Mouse (Mus musculus): Measurements from ENCODE around the gene Tnnc1. TPM values are rescaled to one million over a fixed set of nuclear protein-coding genes. Genes with fewer than 3 reads are reported as not detected.

The Tnnc1 gene
- polyA plus RNA-seq, 1 experiment from 2014 or later = 1.5 TPM

GRCm38 (mm10) chr14:31205244-31205561, 2.9 kb upstream of the Tnnc1 start:
- Histone ChIP-seq H3K27me3 (replicated peaks; ENCODE audit: control insufficient read depth, insufficient read depth, low read length) (no peaks in the 10 kb centered on the region), H3K27ac (ENCODE audit: low read length) (peak overlapping the region; percentile 91), H3K4me1 (replicated peaks; ENCODE audit: control insufficient read depth, insufficient read depth, low read length) (peaks cover 20% of the 10 kb centered on the region), H3K36me3 (ENCODE audit: control insufficient read depth, insufficient read depth) (peaks cover 24% of the 10 kb centered on the region), H3K9ac (replicated peaks; ENCODE audit: low read depth, low read length) (peak overlapping the region; percentile 92), H3K4me2 (ENCODE audit: low read length) (peak overlapping the region; percentile 96), H3K4me3 (replicated peaks; ENCODE audit: low read length) (peak overlapping the region; percentile 87), H3K9me3 (ENCODE audit: control insufficient read depth, low read length) (no peaks in the 10 kb centered on the region)
- 24% methylated on average over 8 of the region's 8 CpGs for WGBS
- no peak for ATAC-seq

- peak overlapping the region; percentile 96 for H3K4me2 ChIP-seq (ENCODE audit: low read length)
- under 1% methylated on average over 39 of the region's 39 CpGs for WGBS
- peaks cover 20% of the 10 kb centered on the region for H3K4me1 ChIP-seq (replicated peaks; ENCODE audit: control insufficient read depth, insufficient read depth, low read length)
- ATAC-seq = peak; percentile 65
- H3K9ac ChIP-seq (replicated peaks; ENCODE audit: low read depth, low read length) = peak overlapping the region; percentile 92
- peaks cover 22% of the 10 kb centered on the region for H3K36me3 ChIP-seq (ENCODE audit: control insufficient read depth, insufficient read depth)
- peak overlapping the region; percentile 87 for H3K4me3 ChIP-seq (replicated peaks; ENCODE audit: low read length)
- peak overlapping the region; percentile 91 for H3K27ac ChIP-seq (ENCODE audit: low read length)
- no peaks in the 10 kb centered on the region for H3K9me3 ChIP-seq (ENCODE audit: control insufficient read depth, low read length)
- no peaks in the 10 kb centered on the region for H3K27me3 ChIP-seq (replicated peaks; ENCODE audit: control insufficient read depth, insufficient read depth, low read length)
Measured at GRCm38 (mm10) chr14:31205562-31206467, 2.3 kb upstream of the Tnnc1 start.

- H3K4me1 ChIP-seq (replicated peaks; ENCODE audit: control insufficient read depth, insufficient read depth, low read length) = peaks cover 20% of the 10 kb centered on the region
- ATAC-seq = peak; percentile 72
- H3K4me2 ChIP-seq (ENCODE audit: low read length) = peak overlapping the region; percentile 96
- peak overlapping the region; percentile 87 for H3K4me3 ChIP-seq (replicated peaks; ENCODE audit: low read length)
- H3K27ac ChIP-seq (ENCODE audit: low read length) = peak overlapping the region; percentile 91
- WGBS = under 1% methylated on average over 31 of the region's 48 CpGs
- no peaks in the 10 kb centered on the region for H3K27me3 ChIP-seq (replicated peaks; ENCODE audit: control insufficient read depth, insufficient read depth, low read length)
- peak overlapping the region; percentile 92 for H3K9ac ChIP-seq (replicated peaks; ENCODE audit: low read depth, low read length)
- H3K36me3 ChIP-seq (ENCODE audit: control insufficient read depth, insufficient read depth) = peaks cover 19% of the 10 kb centered on the region
- no peaks in the 10 kb centered on the region for H3K9me3 ChIP-seq (ENCODE audit: control insufficient read depth, low read length)
Measured at GRCm38 (mm10) chr14:31206472-31206981, 1.6 kb upstream of the Tnnc1 start.

GRCm38 (mm10) chr14:31207070-31207830, 862 bp upstream of the Tnnc1 start:
- no peaks in the 10 kb centered on the region for H3K27me3 ChIP-seq (replicated peaks; ENCODE audit: control insufficient read depth, insufficient read depth, low read length)
- 81% methylated on average over 13 of the region's 13 CpGs for WGBS
- H3K9ac ChIP-seq (replicated peaks; ENCODE audit: low read depth, low read length) = peak overlapping the region; percentile 92
- ATAC-seq = peak; percentile 32
- peak overlapping the region; percentile 75 for H3K27ac ChIP-seq (ENCODE audit: low read length)
- H3K4me3 ChIP-seq (replicated peaks; ENCODE audit: low read length) = peak overlapping the region; percentile 87
- H3K9me3 ChIP-seq (ENCODE audit: control insufficient read depth, low read length) = no peaks in the 10 kb centered on the region
- H3K4me2 ChIP-seq (ENCODE audit: low read length) = peak overlapping the region; percentile 83
- peaks cover 13% of the 10 kb centered on the region for H3K36me3 ChIP-seq (ENCODE audit: control insufficient read depth, insufficient read depth)
- peaks cover 20% of the 10 kb centered on the region for H3K4me1 ChIP-seq (replicated peaks; ENCODE audit: control insufficient read depth, insufficient read depth, low read length)

GRCm38 (mm10) chr14:31209133-31209557, 1.0 kb downstream of the Tnnc1 start:
- Histone ChIP-seq H3K4me3 (replicated peaks; ENCODE audit: low read length) (no peak overlapping the region), H3K9ac (replicated peaks; ENCODE audit: low read depth, low read length) (no peak overlapping the region), H3K9me3 (ENCODE audit: control insufficient read depth, low read length) (no peaks in the 10 kb centered on the region), H3K27ac (ENCODE audit: low read length) (no peak overlapping the region), H3K4me1 (replicated peaks; ENCODE audit: control insufficient read depth, insufficient read depth, low read length) (peaks cover 20% of the 10 kb centered on the region), H3K27me3 (replicated peaks; ENCODE audit: control insufficient read depth, insufficient read depth, low read length) (no peaks in the 10 kb centered on the region), H3K36me3 (ENCODE audit: control insufficient read depth, insufficient read depth) (no peaks in the 10 kb centered on the region; the same call in 1 of the 2 replicates), H3K4me2 (ENCODE audit: low read length) (no peak overlapping the region)
- WGBS = 83% methylated on average over 4 of the region's 4 CpGs
- no peak for ATAC-seq

- Histone ChIP-seq H3K9me3 (ENCODE audit: control insufficient read depth, low read length) (no peaks in the 10 kb centered on the region), H3K27me3 (replicated peaks; ENCODE audit: control insufficient read depth, insufficient read depth, low read length) (no peaks in the 10 kb centered on the region), H3K4me1 (replicated peaks; ENCODE audit: control insufficient read depth, insufficient read depth, low read length) (peaks cover 9% of the 10 kb centered on the region; the same call in 1 of the 2 replicates), H3K4me3 (replicated peaks; ENCODE audit: low read length) (no peak overlapping the region), H3K4me2 (ENCODE audit: low read length) (no peak overlapping the region), H3K9ac (replicated peaks; ENCODE audit: low read depth, low read length) (no peak overlapping the region), H3K36me3 (ENCODE audit: control insufficient read depth, insufficient read depth) (no peaks in the 10 kb centered on the region), H3K27ac (ENCODE audit: low read length) (no peak overlapping the region)
- WGBS = 88% methylated on average over 6 of the region's 6 CpGs
- no peak for ATAC-seq
Measured at GRCm38 (mm10) chr14:31211854-31212253, 3.7 kb downstream of the Tnnc1 start.

GRCm38 (mm10) chr14:31212499-31212898, 4.4 kb downstream of the Tnnc1 start:
- H3K36me3 ChIP-seq (ENCODE audit: control insufficient read depth, insufficient read depth) = no peaks in the 10 kb centered on the region
- WGBS = 79% methylated on average over 3 of the region's 3 CpGs
- no peaks in the 10 kb centered on the region for H3K9me3 ChIP-seq (ENCODE audit: control insufficient read depth, low read length)
- H3K4me1 ChIP-seq (replicated peaks; ENCODE audit: control insufficient read depth, insufficient read depth, low read length) = peaks cover 5% of the 10 kb centered on the region
- H3K27me3 ChIP-seq (replicated peaks; ENCODE audit: control insufficient read depth, insufficient read depth, low read length) = no peaks in the 10 kb centered on the region
- H3K4me3 ChIP-seq (replicated peaks; ENCODE audit: low read length) = no peak overlapping the region
- H3K27ac ChIP-seq (ENCODE audit: low read length) = no peak overlapping the region
- no peak overlapping the region for H3K4me2 ChIP-seq (ENCODE audit: low read length)
- ATAC-seq = no peak
- H3K9ac ChIP-seq (replicated peaks; ENCODE audit: low read depth, low read length) = no peak overlapping the region

- ATAC-seq = no peak
- Histone ChIP-seq H3K4me1 (replicated peaks; ENCODE audit: control insufficient read depth, insufficient read depth, low read length) (peaks cover 10% of the 10 kb centered on the region), H3K27ac (ENCODE audit: low read length) (no peak overlapping the region), H3K36me3 (ENCODE audit: control insufficient read depth, insufficient read depth) (no peaks in the 10 kb centered on the region), H3K9ac (replicated peaks; ENCODE audit: low read depth, low read length) (no peak overlapping the region), H3K4me3 (replicated peaks; ENCODE audit: low read length) (no peak overlapping the region), H3K9me3 (ENCODE audit: control insufficient read depth, low read length) (no peaks in the 10 kb centered on the region), H3K4me2 (ENCODE audit: low read length) (no peak overlapping the region), H3K27me3 (replicated peaks; ENCODE audit: control insufficient read depth, insufficient read depth, low read length) (no peaks in the 10 kb centered on the region)
- 73% methylated on average over 8 of the region's 8 CpGs for whole genome bisulfite sequencing
Measured at GRCm38 (mm10) chr14:31213868-31214267, 5.8 kb downstream of the Tnnc1 start.

GRCm38 (mm10) chr14:31214684-31215083, 6.6 kb downstream of the Tnnc1 start:
- ATAC-seq = no peak
- Histone ChIP-seq H3K27ac (ENCODE audit: low read length) (no peak overlapping the region), H3K27me3 (replicated peaks; ENCODE audit: control insufficient read depth, insufficient read depth, low read length) (no peaks in the 10 kb centered on the region), H3K36me3 (ENCODE audit: control insufficient read depth, insufficient read depth) (no peaks in the 10 kb centered on the region), H3K4me2 (ENCODE audit: low read length) (no peak overlapping the region), H3K9ac (replicated peaks; ENCODE audit: low read depth, low read length) (no peak overlapping the region), H3K9me3 (ENCODE audit: control insufficient read depth, low read length) (no peaks in the 10 kb centered on the region), H3K4me1 (replicated peaks; ENCODE audit: control insufficient read depth, insufficient read depth, low read length) (peaks cover 10% of the 10 kb centered on the region), H3K4me3 (replicated peaks; ENCODE audit: low read length) (no peak overlapping the region)
- 85% methylated on average over 3 of the region's 3 CpGs for WGBS

Measured in forebrain, embryonic 16.5 days (tissue).